8 mouse cellular contexts compared by ENCODE assay signal in the genomic region with DNA sequence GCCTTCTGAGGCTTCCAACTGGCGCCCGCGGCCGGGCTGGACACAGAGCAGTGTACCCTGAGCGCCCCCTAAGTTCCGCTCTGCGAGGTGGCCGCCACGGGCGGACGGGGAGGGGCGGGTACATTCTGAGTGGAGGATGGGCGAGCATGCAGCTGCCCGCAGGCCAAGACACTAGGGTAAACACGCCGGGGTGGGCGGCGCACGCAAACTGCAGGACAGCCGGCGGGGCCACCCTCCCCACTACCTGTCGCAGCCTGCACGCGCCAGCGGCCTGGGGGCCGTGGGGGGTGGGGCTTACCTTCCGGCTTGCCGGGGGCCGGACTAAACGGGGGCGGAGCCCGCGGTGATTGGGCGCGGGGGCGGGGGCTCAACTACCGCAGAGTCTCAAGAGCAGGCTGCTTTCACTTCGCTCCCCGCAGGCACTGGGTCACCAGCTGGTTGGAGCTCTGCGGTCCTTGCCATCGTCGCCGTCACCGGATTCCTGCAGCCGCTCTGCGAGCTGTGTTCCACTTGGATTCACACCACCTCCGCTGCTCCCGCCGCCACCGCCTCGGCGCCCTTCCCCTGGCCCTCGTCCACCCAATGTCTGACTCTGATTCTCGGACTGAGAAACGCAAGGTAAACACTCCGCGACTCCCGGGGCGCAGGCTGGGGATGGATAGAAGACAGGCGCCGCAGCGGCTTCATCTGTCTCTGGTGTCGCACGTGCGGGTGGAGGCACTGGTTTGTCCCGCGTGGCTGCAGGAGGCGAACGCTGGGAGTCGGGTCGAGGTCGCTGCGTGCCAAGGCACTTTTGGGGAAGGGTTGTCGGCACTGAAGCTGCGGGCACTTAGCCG. TPM values are rescaled to one million over a fixed set of nuclear protein-coding genes. Genes with fewer than 3 reads are reported as not detected.
A peak's percentile ranks its signal among the peaks of the same experiment; 100 is the strongest.
DNase-seq lines count a peak whose midpoint lies in the region; ATAC-seq and TF ChIP-seq lines count a peak whose summit lies in the region.

A gene (plus strand): TSS at position 404 of the 836 bp plus-strand sequence.

- intact Hi-C loops in left cerebral cortex, adult 2 months (cut with DNase I) = loop anchor here (10.0 kb wide), 1 partner anchor 179 kb away; no protein-coding TSS in a partner anchor

- peak; percentile 88 for ATAC-seq in hindbrain, postnatal 0 days

- peaks cover 11% of the 10 kb centered on the region; the same call in 1 of the 2 replicates for H3K27me3 ChIP-seq in hindbrain, postnatal 0 days (ENCODE audit: insufficient read depth, low read length)

- DNase-seq in adipocyte (ENCODE audit: low spot score) = peak; percentile 90
- peak; percentile 93 to 94 for DNase-seq in gastrocnemius, adult 8-10 months (ENCODE audit: low spot score in 2 of 2)
- DNase-seq in hindbrain, postnatal 0 days (ENCODE audit: low spot score) = peak; percentile 93
- DNase-seq in left cerebral cortex, adult 2 months (ENCODE audit: extremely low spot score in 1 of 2, low spot score in 2 of 2) = peak; percentile 82 to 88
- peak; percentile 89 for DNase-seq in retina, postnatal 7 days (ENCODE audit: low read depth, low spot score)
- DNase-seq in urinary bladder, adult 2 months (ENCODE audit: low spot score) = peak; percentile 99

- H3K9ac ChIP-seq in hindbrain, postnatal 0 days (replicated peaks; ENCODE audit: low read length) = peak within 1 kb of the TSS; percentile 40

- H3K36me3 ChIP-seq in hindbrain, postnatal 0 days (ENCODE audit: insufficient read depth, low read length) = no peaks in the 10 kb centered on the region
- H3K36me3 ChIP-seq in macrophage (ENCODE audit: inconsistent target) = peaks cover 21% of the 10 kb centered on the region

- peak within 1 kb of the TSS; percentile 84 for H3K4me3 ChIP-seq in cortical plate, adult 2 months (ENCODE audit: insufficient read depth, low read length)
- peak within 1 kb of the TSS; percentile 54 for H3K4me3 ChIP-seq in hindbrain, postnatal 0 days (ENCODE audit: low read length)
- H3K4me3 ChIP-seq in left cerebral cortex, adult 2 months = peak within 1 kb of the TSS; percentile 63
- H3K4me3 ChIP-seq in macrophage (ENCODE audit: inconsistent target) = peak within 1 kb of the TSS; percentile 88

- 0 out of 2 replicates have a peak, but pooled peaks have one; percentile 18 for TF ChIP-seq CTCF in cortical plate, adult 2 months (IDR thresholded peaks at IDR 0.05; ENCODE audit: extremely low read depth, insufficient read depth, low read length)
- peak; percentile 76 for TF ChIP-seq CTCF in hindbrain, postnatal 0 days (IDR thresholded peaks at IDR 0.05; ENCODE audit: low read depth)
- TF ChIP-seq CTCF in left cerebral cortex, adult 2 months (IDR thresholded peaks at IDR 0.05) = peak; percentile 54

- 2% methylated on average over 75 of the region's 76 CpGs for WGBS in hindbrain, postnatal 0 days
- under 1% methylated on average over 69 of the region's 76 CpGs for WGBS in macrophage (ENCODE audit: missing documents)

- peak; percentile 86 for TF ChIP-seq POLR2A in cortical plate, adult 2 months (IDR thresholded peaks at IDR 0.05; ENCODE audit: extremely low read depth, insufficient read depth, low read length)

- peaks cover 45% of the 10 kb centered on the region for H3K79me2 ChIP-seq in macrophage (ENCODE audit: inconsistent target)

- 0 out of 2 replicates have a peak within 1 kb of the TSS, but pooled peaks have one; percentile 18 for H3K27ac ChIP-seq in cortical plate, adult 2 months (ENCODE audit: insufficient read depth, low read length)
- peak within 1 kb of the TSS; percentile 32; the same call in 1 of the 2 replicates for H3K27ac ChIP-seq in hindbrain, postnatal 0 days
- peak within 1 kb of the TSS; percentile 66; the same call in 1 of the 2 replicates for H3K27ac ChIP-seq in left cerebral cortex, adult 2 months
- H3K27ac ChIP-seq in macrophage = peak within 1 kb of the TSS; percentile 51

- H3K9me3 ChIP-seq in hindbrain, postnatal 0 days (ENCODE audit: low read length) = no peaks in the 10 kb centered on the region

- H3K4me1 ChIP-seq in cortical plate, adult 2 months (ENCODE audit: control insufficient read depth, insufficient read depth, low read length) = peaks cover 4% of the 10 kb centered on the region
- H3K4me1 ChIP-seq in hindbrain, postnatal 0 days (ENCODE audit: insufficient read depth, low read length) = peaks cover 12% of the 10 kb centered on the region; the same call in 1 of the 2 replicates

- peak within 1 kb of the TSS; percentile 83 for H3K4me2 ChIP-seq in hindbrain, postnatal 0 days (ENCODE audit: low read depth, low read length)

RNA-seq across cellular contexts. Expression of the gene that starts here (rescaled TPM):
- polyA plus RNA-seq in cortical plate, adult 2 months (2012; rRNA removed) = 4.1 and 4.6 TPM in 2 replicates
- 1 to 10 TPM; 2.7 to 5.9 (median 5.1) TPM for total RNA-seq in gastrocnemius, adult 8-10 months (2022)
- total RNA-seq in hindbrain, postnatal 0 days (2014; rRNA removed) = 11.3 and 15.9 TPM in 2 replicates
- 7.8 and 7.9 TPM in 2 replicates for polyA plus RNA-seq in hindbrain, postnatal 0 days (2015; fragmentation: Nextera tagmentation; extraction: Ambion mirVana)
- 1 to 10 TPM; 8.4 to 9.1 TPM for total RNA-seq in left cerebral cortex, adult 2 months (2021)
- 1,000 to 10,000 TPM in 5 of 26 experiments, 100 to 1,000 TPM in 20, 10 to 100 TPM in 1; 77.7 to 2,239 (median 382) TPM for total RNA-seq in macrophage (2018; cell fraction: chromatin; rRNA removed)
- total RNA-seq in macrophage (2018; cell fraction: cytosol; rRNA removed) = 100 to 1,000 TPM in 15 of 26 experiments, 10 to 100 TPM in 11; 55.8 to 354 (median 103) TPM
- 1,000 to 10,000 TPM in 5 of 26 experiments, 100 to 1,000 TPM in 20, 10 to 100 TPM in 1; 81.4 to 1,605 (median 334) TPM for total RNA-seq in macrophage (2018; cell fraction: nucleus; rRNA removed)
- polyA plus RNA-seq in macrophage (2018) = 36.8 to 69.0 TPM (median 38.6 TPM) in 3 replicates
- polyA plus RNA-seq in urinary bladder, adult 2 months (2012; rRNA removed) = 13.4 and 14.4 TPM in 2 replicates

Comparison
In these comparisons a context has a peak if more than half of its experiments do, and no peak if none do; other contexts are left out.
1. Peak in every context shown above with its lines: DNase-seq, ATAC-seq, H3K4me3 ChIP-seq and H3K27ac ChIP-seq.
2. CTCF ChIP-seq: peak in every context shown above with its lines; median percentile 76 in hindbrain, postnatal 0 days; 54 in left cerebral cortex, adult 2 months; 18 in cortical plate, adult 2 months.